Mouse (Mus musculus) heart, adult 2 months (tissue): ENCODE results near the gene Olah.

ENCODE experiments used
- CTCF ChIP-seq: fragments of 200-600 bp; IDR thresholded peaks from 2 replicates; pipeline ENCODE4 v1.8.1; 2022; ENCODE audit warnings: antibody characterized with exemption, mild to moderate bottlenecking, moderate library complexity
- POLR2A ChIP-seq: fragments of 200-500 bp; IDR thresholded peaks from 2 replicates; pipeline ENCODE4 v1.6.1; 2011; ENCODE audit warnings: mild to moderate bottlenecking, low read depth, low read length, control low read depth; ENCODE audit not compliant: insufficient read depth

DNA sequence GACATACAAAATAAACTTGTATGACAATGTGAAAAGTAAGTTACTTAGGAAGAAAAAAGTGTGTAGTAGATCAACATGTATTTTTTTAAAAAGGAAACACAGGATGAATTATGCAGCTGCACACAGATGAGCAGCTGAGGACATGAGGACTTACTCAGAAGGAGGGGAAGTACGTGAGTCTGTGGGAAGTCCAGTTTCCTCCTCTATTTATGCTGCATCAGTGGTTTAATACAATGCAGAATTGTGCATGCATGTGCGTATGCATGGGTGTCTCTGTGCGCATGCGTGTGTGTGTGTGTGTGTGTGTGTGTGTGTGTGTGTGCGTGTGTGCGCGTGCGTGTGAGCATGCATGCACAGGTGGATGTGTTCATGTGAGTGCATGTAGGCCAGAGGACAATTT is 41.2 kb downstream of the Olah start:
- TF ChIP-seq POLR2A (no peak), CTCF (no peak)
